Mouse (Mus musculus) megakaryocyte, embryonic 14.5 days (primary cell): Measurements from ENCODE around the gene Rgs17.

Experiments used
- FLI1 ChIP-seq: IDR thresholded peaks from 2 replicates; pipeline ENCODE4 v1.6.1; 2012; ENCODE audit warnings: low read length, inconsistent platforms, mixed read lengths
- GATA1 ChIP-seq: IDR thresholded peaks from 3 replicates; pipeline ENCODE4 v1.6.1; 2012; ENCODE audit warnings: mixed read lengths, low read length, inconsistent platforms, borderline replicate concordance

DNA sequence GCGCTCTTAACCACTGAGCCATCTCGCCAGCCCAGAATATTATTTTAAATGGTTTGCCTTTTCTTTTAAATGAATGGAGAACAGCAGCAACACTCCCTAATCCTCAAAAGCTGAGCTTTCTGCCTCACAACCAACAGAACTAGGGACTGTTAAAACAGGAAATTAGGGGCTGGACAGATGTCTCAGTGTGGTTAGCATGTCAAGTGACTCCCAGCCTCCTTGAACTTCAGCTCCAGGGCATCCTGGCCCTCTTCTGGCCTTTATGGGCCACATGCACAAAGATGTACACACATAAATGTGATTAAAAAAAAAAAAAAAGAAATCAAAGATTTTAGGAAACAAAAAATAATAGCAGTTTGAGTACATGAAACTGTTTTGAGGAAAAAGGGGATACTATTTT lies 106.2 kb downstream of the Rgs17 start:
- no peak for TF ChIP-seq GATA1
- no peak for TF ChIP-seq FLI1
